Mouse (Mus musculus) liver, embryonic 15.5 days (tissue): ENCODE data around the gene Akap13. TPM values are rescaled to one million over a fixed set of nuclear protein-coding genes. Genes with fewer than 3 reads are reported as not detected.
A peak's percentile ranks its signal among the peaks of the same experiment; 100 is the strongest.

Source experiments
- ATAC-seq: fragments of 200-750 bp; cut with Nextera tagmentation; 2 replicates; pipeline ENCODE4 v1.8.0; 2017; ENCODE audit warnings: moderate number of reproducible peaks, mild to moderate bottlenecking, moderate library complexity; ENCODE audit not compliant: insufficient read depth
- H3K27ac ChIP-seq: fragments of 300-500 bp; sonication (generic); replicated peaks from 2 replicates; pipeline ENCODE4 v1.5.1; 2015; ENCODE audit warnings: mild to moderate bottlenecking, inconsistent platforms
- H3K27me3 ChIP-seq: fragments of 300-500 bp; sonication (generic); 2 replicates; pipeline ENCODE4 v1.6.1; 2015; ENCODE audit warnings: mild to moderate bottlenecking, inconsistent platforms
- H3K36me3 ChIP-seq: fragments of 300-500 bp; sonication (generic); replicated peaks from 2 replicates; pipeline ENCODE4 v1.6.1; 2015; ENCODE audit warnings: moderate library complexity, mild to moderate bottlenecking, inconsistent platforms
- H3K4me1 ChIP-seq: fragments of 300-500 bp; sonication (generic); replicated peaks from 2 replicates; pipeline ENCODE4 v1.6.1; 2015; ENCODE audit warnings: inconsistent platforms
- H3K4me2 ChIP-seq: fragments of 300-500 bp; sonication (generic); 2 replicates; pipeline ENCODE4 v1.6.1; 2015; ENCODE audit warnings: moderate library complexity, mild to moderate bottlenecking, inconsistent platforms
- H3K4me3 ChIP-seq: fragments of 300-500 bp; sonication (generic); replicated peaks from 2 replicates; pipeline ENCODE4 v1.5.1; 2015; ENCODE audit warnings: mild to moderate bottlenecking, inconsistent platforms
- H3K9ac ChIP-seq: fragments of 300-500 bp; sonication (generic); 2 replicates; pipeline ENCODE4 v1.6.1; 2015; ENCODE audit warnings: moderate library complexity, mild to moderate bottlenecking, inconsistent platforms
- H3K9me3 ChIP-seq: fragments of 300-500 bp; sonication (generic); replicated peaks from 2 replicates; pipeline ENCODE4 v1.6.1; 2016; ENCODE audit warnings: inconsistent platforms
- WGBS: fragments of 180-500 bp; shearing (Covaris S2); methylation state at CpG from one replicate; pipeline ENCODE4 v1.1.7; 2015; ENCODE audit warnings: mixed read lengths; ENCODE audit not compliant: insufficient replicate concordance; 5-methylcytosine and 5-hydroxymethylcytosine counted together
- polyA plus RNA-seq: library from polyadenylated mRNA; unstranded; fragments of >200 nt; fragmentation: Nextera tagmentation; extraction: Ambion mirVana; gene quantifications from 2 replicates; pipeline ENCODE4 v1.2.1, GENCODE M21; 2015

Gene Akap13
- polyA plus RNA-seq, 1 experiment from 2014 or later = 39.6 TPM

DNA sequence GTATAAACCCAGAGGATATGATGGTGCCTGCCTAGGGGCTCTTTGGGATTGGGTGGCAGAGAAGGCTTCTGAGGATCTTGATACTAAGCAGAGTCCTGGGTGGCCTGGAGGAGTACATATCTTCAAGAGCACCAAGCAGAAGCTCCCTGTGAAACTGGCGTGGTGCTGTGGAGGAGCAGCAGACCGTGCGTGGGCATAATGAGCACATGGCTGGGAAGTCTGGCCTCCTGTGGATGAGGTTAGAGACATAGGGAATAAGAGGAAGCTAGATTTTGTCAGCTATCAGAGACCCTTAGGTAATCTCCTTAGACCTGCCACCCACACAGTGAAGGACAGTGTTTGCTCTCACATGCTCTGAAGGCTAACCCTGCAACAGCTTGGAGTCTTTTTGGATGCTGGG, 83.2 kb downstream of the Akap13 start:
- H3K27me3 ChIP-seq = no peaks in the 10 kb centered on the region

DNA sequence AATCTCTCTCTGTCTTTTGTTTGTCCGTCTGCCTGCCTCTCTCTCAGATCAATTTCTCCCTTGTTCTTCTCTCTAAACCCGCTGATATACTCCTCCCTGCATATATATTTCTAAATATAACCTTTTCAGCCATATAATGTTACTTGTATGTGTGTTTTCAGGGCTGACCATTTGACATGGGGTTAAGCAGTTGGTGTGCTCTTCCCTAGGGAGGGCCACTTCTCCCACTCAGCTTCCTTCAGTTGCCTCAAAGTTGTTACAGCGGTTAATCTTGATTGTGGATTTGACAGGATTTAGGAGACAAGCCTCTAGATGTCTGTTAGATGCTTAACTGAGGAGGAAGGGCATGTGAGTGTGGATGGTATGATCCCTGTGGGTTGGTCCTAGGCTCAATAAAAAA, 83.8 kb downstream of the Akap13 start:
- Histone ChIP-seq H3K4me3 (no peak overlapping the region), H3K9me3 (no peaks in the 10 kb centered on the region), H3K4me2 (no peak overlapping the region), H3K27ac (no peak overlapping the region), H3K36me3 (no peaks in the 10 kb centered on the region), H3K27me3 (no peaks in the 10 kb centered on the region), H3K9ac (no peak overlapping the region), H3K4me1 (no peaks in the 10 kb centered on the region)
- ATAC-seq = no peak
- 63% methylated on average over 3 of the region's 3 CpGs for WGBS

More for the DNA sequence above, 83.2 kb downstream of the Akap13 start:
- H3K36me3 ChIP-seq = no peaks in the 10 kb centered on the region
- WGBS = 60% methylated on average over 3 of the region's 3 CpGs
- no peaks in the 10 kb centered on the region for H3K4me1 ChIP-seq
- no peak overlapping the region for H3K27ac ChIP-seq
- H3K4me3 ChIP-seq = no peak overlapping the region
- no peak for ATAC-seq
- H3K9ac ChIP-seq = no peak overlapping the region
- H3K4me2 ChIP-seq = no peak overlapping the region
- H3K9me3 ChIP-seq = no peaks in the 10 kb centered on the region

DNA sequence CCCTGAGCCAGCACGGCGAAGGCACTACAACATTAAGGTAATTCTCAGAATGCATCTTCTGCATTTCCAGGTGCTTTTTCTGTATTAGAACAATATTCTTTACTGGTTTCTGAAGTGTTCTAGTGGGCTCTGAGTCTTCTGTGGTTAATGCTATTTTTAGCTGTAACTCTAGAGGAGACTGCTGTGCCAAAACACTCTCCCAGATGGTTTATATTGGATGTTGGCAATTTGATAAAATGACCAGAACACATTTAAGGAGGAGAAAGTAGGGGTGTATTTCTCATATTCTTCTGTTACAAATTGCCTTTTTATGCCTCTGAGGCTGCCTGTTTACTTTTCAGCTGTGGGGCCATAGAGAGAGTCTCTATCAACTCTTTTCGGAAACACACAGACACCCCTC, 94.5 kb downstream of the Akap13 start:
- H3K4me2 ChIP-seq = no peak overlapping the region
- no peak overlapping the region for H3K27ac ChIP-seq
- no peak for ATAC-seq
- no peaks in the 10 kb centered on the region for H3K36me3 ChIP-seq
- no peaks in the 10 kb centered on the region for H3K27me3 ChIP-seq
- no peaks in the 10 kb centered on the region for H3K4me1 ChIP-seq
- H3K9ac ChIP-seq = no peak overlapping the region
- H3K9me3 ChIP-seq = no peaks in the 10 kb centered on the region
- WGBS = 74% methylated on average over 3 of the region's 3 CpGs
- H3K4me3 ChIP-seq = no peak overlapping the region

DNA sequence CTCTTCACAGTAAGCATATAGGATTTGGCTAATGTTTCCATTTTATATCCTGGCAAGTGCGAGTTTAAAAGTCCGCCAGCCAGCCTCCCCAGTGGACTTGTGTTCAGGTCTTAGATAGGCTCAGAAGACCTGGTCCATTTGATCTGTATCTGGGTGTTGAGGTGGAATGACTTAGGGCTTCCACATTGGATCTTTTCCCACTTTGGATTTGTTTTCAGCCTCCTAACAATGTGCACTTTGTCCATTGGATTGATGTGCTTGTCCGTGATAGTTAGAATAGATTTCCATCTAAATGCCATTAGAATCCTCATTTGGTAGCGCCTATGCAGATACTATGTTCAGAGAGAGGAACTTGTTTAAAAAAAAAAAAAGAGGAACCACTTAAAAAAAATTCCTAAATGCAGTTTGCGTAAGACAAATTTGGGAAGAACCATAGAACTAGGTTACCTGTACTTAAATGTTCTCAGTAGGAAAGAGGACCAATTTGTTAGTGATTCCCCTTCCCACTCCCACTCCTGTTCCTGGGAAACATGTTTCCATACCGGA, 95.5 kb downstream of the Akap13 start:
- 65% methylated on average over 6 of the region's 6 CpGs for WGBS
- H3K4me2 ChIP-seq = no peak overlapping the region
- H3K4me3 ChIP-seq = no peak overlapping the region
- no peaks in the 10 kb centered on the region for H3K27me3 ChIP-seq
- no peaks in the 10 kb centered on the region for H3K9me3 ChIP-seq
- H3K27ac ChIP-seq = no peak overlapping the region
- ATAC-seq = no peak
- H3K36me3 ChIP-seq = no peaks in the 10 kb centered on the region
- no peak overlapping the region for H3K9ac ChIP-seq
- H3K4me1 ChIP-seq = peaks cover 5% of the 10 kb centered on the region; the same call in 1 of the 2 replicates

DNA sequence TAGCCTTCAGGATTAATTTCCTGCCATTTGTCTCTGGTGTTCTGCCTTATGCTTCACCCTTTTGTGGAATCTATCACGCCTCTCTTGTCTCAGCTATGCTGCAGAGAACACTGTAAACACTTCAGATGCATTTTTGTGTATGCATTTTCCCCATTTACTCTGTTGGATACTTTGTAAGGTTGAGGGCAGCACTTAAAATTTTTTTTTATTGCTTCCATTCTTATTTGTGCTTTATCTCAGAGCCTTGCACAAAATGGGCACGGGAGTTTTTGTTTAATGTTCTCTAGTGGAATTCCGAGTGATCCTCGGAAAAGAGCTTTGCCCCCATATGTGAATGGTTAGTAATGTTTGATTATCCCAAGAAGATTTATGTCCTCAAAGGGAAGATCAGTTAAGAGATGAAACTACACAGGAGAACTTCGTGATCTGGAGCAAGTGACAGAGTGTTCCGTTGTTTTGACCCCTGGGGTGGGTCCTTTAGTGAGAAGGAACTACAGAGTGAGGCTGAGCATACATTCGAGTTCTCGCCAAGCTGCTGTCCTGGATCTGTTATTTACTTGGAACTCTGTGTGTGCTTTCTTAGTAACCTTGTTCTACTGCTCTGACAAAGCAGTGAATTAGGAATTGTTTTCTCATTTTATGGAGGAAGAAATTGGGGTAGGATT, 97.8 kb downstream of the Akap13 start:
- no peaks in the 10 kb centered on the region for H3K27me3 ChIP-seq
- no peak for ATAC-seq
- no peak overlapping the region for H3K9ac ChIP-seq
- no peak overlapping the region for H3K4me3 ChIP-seq
- no peaks in the 10 kb centered on the region for H3K9me3 ChIP-seq
- H3K4me1 ChIP-seq = peaks cover 7% of the 10 kb centered on the region
- H3K4me2 ChIP-seq = no peak overlapping the region
- H3K36me3 ChIP-seq = no peaks in the 10 kb centered on the region
- H3K27ac ChIP-seq = no peak overlapping the region
- WGBS = 73% methylated on average over 8 of the region's 8 CpGs

DNA sequence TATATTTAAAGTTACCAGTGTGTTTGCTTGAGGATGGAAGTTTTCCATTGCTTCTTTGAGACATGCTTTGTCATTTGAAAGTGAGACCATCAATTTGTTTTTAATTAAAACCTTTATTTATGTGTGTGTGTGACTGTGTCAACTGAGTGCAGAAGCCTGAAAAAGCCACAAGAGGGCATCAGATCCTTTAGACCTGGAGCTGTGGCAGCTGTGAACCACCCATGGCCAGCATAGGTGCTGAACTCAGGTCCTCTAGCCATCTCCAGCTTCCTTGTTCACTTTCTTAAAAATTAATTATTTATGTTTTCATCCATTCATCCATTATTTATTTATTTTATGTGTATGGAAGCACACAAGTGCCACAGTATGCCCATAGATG, 98.3 kb downstream of the Akap13 start:
- Histone ChIP-seq H3K27me3 (no peaks in the 10 kb centered on the region), H3K4me1 (peaks cover 13% of the 10 kb centered on the region), H3K9me3 (no peaks in the 10 kb centered on the region), H3K27ac (no peak overlapping the region), H3K4me2 (no peak overlapping the region), H3K9ac (no peak overlapping the region), H3K36me3 (no peaks in the 10 kb centered on the region), H3K4me3 (no peak overlapping the region)
- ATAC-seq = no peak

DNA sequence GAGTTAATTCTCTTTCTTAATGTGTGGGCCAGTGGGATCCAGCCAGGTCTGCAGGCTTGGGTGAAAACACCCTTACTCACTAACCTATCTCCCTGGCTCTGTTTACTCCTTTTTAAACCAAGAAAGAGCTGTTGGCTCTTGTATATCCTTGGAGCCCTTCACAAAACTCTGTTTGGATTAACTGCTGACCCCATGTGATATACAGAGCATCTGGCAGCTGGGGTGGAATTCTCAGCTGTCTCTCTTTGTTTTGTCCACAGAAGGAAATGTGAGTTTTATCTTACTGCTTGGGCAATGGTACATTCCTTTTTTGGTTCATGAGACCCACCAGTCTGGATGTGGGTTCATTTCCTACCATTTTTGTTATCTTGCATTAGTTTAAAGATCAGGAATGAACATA, 98.7 kb downstream of the Akap13 start:
- Histone ChIP-seq H3K4me1 (peaks cover 14% of the 10 kb centered on the region), H3K9ac (no peak overlapping the region), H3K27me3 (no peaks in the 10 kb centered on the region), H3K27ac (no peak overlapping the region), H3K36me3 (no peaks in the 10 kb centered on the region), H3K4me3 (no peak overlapping the region), H3K9me3 (no peaks in the 10 kb centered on the region), H3K4me2 (no peak overlapping the region)
- no peak for ATAC-seq

DNA sequence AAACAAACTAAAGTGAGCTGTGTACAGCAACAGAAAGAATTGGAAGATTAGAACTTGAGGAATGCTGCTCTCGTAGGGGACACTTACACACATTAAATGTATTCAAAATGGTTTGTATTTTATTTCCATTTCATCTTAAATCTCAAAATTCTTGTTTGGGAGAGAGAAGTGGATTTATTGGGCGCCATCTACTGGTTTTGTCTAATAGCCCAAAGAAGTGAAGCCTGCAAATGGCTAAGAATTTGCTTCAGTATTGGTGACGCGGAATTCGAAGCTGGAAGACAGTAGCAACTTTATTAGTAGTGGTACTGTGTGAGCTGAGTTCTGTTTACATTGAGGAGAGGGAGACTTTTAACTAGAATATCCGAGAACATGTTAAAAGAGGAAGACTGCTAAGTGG, 100.6 kb downstream of the Akap13 start:
- Histone ChIP-seq H3K9me3 (no peaks in the 10 kb centered on the region), H3K27ac (no peak overlapping the region), H3K4me3 (no peak overlapping the region), H3K4me1 (peaks cover 22% of the 10 kb centered on the region), H3K4me2 (no peak overlapping the region), H3K36me3 (no peaks in the 10 kb centered on the region), H3K9ac (no peak overlapping the region), H3K27me3 (no peaks in the 10 kb centered on the region)
- ATAC-seq = no peak
- WGBS = 42% methylated on average over 6 of the region's 6 CpGs

DNA sequence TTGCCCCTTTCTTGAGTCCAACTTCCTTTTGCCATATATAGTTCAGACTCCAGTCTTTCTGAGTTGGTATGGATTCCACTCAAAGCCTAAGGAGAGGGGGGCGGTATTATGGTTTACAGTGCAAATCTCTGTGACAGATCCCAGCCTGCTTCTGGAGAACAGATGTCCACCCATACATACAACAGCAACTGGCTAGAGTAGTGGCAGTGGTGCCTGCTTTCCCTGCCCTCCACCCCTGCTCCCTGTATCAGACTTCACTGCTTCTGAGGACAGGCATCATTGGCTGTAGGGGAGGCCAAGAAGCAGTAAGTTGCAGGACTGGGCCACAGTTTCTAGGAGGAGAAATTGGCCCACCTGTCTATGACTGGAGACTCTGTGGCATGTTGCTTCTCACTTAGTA, 102.9 kb downstream of the Akap13 start:
- Histone ChIP-seq H3K27ac (peak overlapping the region; percentile 24; the same call in 1 of the 2 replicates), H3K36me3 (no peaks in the 10 kb centered on the region), H3K9ac (no peak overlapping the region), H3K4me2 (no peak overlapping the region), H3K27me3 (no peaks in the 10 kb centered on the region), H3K4me3 (no peak overlapping the region), H3K4me1 (peaks cover 22% of the 10 kb centered on the region), H3K9me3 (no peaks in the 10 kb centered on the region)
- ATAC-seq = no peak
- WGBS = 84% methylated on average over 1 of the region's 1 CpGs

DNA sequence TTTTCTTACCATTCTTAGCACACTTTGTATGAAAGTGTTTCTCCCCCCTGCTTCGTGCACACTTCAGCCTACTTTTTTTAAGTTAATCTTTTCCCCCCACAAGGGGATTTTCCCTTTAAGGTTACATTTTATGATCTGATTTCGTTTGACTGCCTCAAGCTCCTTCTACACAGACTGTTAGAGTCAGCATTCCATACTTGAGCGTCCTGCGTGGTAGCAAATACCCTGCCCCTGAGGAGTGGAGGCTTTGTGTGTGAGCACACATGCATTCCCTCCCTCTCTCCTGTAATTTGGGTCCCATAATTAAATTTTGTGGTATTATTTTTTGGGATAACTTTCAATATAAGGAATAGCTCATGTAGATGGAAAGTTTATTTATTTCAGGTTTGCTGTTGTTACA, 103.8 kb downstream of the Akap13 start:
- H3K27ac ChIP-seq = no peak overlapping the region
- no peaks in the 10 kb centered on the region for H3K36me3 ChIP-seq
- no peak for ATAC-seq
- WGBS = 58% methylated on average over 4 of the region's 4 CpGs
- H3K9ac ChIP-seq = no peak overlapping the region
- H3K4me1 ChIP-seq = peaks cover 22% of the 10 kb centered on the region
- no peaks in the 10 kb centered on the region for H3K9me3 ChIP-seq
- H3K4me2 ChIP-seq = no peak overlapping the region
- H3K27me3 ChIP-seq = no peaks in the 10 kb centered on the region
- H3K4me3 ChIP-seq = no peak overlapping the region

DNA sequence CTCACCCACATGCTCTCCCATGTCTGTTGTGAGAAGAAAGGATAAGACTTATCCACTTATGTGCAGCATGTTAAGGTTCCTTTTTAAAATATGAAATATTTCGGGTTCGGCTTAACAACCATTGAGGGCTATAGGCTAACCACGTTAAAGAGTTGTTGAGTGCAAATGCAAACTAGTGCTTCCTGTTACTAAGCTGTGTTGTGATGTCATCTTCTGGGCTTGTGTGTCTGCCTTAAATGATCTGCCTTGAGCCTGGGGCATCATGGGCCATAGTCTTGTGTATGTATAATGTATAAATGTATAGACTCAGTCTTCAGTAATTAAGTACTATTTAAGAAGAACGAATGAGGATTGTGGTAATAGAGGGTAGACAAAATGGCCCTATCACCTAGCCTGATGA, 104.6 kb downstream of the Akap13 start:
- H3K36me3 ChIP-seq = no peaks in the 10 kb centered on the region
- no peaks in the 10 kb centered on the region for H3K9me3 ChIP-seq
- H3K4me2 ChIP-seq = no peak overlapping the region
- ATAC-seq = no peak
- WGBS = 53% methylated on average over 4 of the region's 4 CpGs
- no peak overlapping the region for H3K9ac ChIP-seq
- peaks cover 22% of the 10 kb centered on the region for H3K4me1 ChIP-seq
- no peak overlapping the region for H3K4me3 ChIP-seq
- no peak overlapping the region for H3K27ac ChIP-seq
- H3K27me3 ChIP-seq = no peaks in the 10 kb centered on the region

DNA sequence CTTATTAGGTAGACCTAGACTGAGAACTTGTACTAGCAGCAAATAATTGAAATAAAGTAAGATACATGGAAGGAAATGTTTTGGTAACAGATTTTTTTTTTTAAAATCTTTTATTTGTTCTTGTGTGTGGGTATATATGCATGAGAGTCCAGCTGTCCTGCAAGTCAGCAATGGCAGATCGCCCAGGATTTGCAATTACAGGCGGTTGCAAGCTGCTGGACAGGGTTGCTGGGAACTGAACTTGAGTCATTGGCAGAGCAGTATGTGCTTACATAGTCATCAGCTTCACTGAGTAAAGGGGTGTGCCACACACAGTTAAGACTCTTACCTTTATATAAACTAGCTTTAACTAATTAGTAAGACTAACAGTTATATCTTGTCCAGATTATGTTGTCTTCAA, 105.2 kb downstream of the Akap13 start:
- Histone ChIP-seq H3K4me1 (peaks cover 20% of the 10 kb centered on the region), H3K4me2 (no peak overlapping the region), H3K27me3 (no peaks in the 10 kb centered on the region), H3K36me3 (no peaks in the 10 kb centered on the region), H3K9ac (no peak overlapping the region), H3K4me3 (no peak overlapping the region), H3K27ac (no peak overlapping the region), H3K9me3 (no peaks in the 10 kb centered on the region)
- 79% methylated on average over 2 of the region's 2 CpGs for WGBS
- no peak for ATAC-seq
